Mouse (Mus musculus) bone marrow macrophage, adult 2 months (primary cell): Measurements from ENCODE around the gene Lmtk3. TPM values are rescaled to one million over a fixed set of nuclear protein-coding genes. Genes with fewer than 3 reads are reported as not detected.

ENCODE experiments used
- H3K27ac ChIP-seq: 2 replicates; pipeline ENCODE4 v1.5.1; 2012; ENCODE audit warnings: low read depth, low read length; ENCODE audit not compliant: insufficient read depth
- H3K4me1 ChIP-seq: 2 replicates; pipeline ENCODE4 v1.6.1; 2012; ENCODE audit warnings: low read length; ENCODE audit not compliant: control insufficient read depth, insufficient read depth
- H3K4me3 ChIP-seq: 2 replicates; pipeline ENCODE4 v1.5.1; 2012; ENCODE audit warnings: mild to moderate bottlenecking, low read length, moderate library complexity; ENCODE audit not compliant: insufficient read depth
- CTCF ChIP-seq: IDR thresholded peaks from 2 replicates; pipeline ENCODE4 v1.5.1; 2012; ENCODE audit warnings: low read depth, mild to moderate bottlenecking, low read length, moderate library complexity
- POLR2A ChIP-seq: IDR thresholded peaks from 2 replicates; pipeline ENCODE4 v1.6.1; 2012; ENCODE audit warnings: mild to moderate bottlenecking, low read depth, low read length, borderline replicate concordance
- polyA plus RNA-seq: library from polyadenylated mRNA; stranded (reverse); fragments of >200 nt; gene quantifications from 2 replicates; pipeline ENCODE4 v1.2.4, GENCODE M21; 2012; ENCODE audit not compliant: missing spikeins, insufficient read depth, insufficient read length

Lmtk3 gene
- polyA plus RNA-seq, 1 experiment = not detected

DNA sequence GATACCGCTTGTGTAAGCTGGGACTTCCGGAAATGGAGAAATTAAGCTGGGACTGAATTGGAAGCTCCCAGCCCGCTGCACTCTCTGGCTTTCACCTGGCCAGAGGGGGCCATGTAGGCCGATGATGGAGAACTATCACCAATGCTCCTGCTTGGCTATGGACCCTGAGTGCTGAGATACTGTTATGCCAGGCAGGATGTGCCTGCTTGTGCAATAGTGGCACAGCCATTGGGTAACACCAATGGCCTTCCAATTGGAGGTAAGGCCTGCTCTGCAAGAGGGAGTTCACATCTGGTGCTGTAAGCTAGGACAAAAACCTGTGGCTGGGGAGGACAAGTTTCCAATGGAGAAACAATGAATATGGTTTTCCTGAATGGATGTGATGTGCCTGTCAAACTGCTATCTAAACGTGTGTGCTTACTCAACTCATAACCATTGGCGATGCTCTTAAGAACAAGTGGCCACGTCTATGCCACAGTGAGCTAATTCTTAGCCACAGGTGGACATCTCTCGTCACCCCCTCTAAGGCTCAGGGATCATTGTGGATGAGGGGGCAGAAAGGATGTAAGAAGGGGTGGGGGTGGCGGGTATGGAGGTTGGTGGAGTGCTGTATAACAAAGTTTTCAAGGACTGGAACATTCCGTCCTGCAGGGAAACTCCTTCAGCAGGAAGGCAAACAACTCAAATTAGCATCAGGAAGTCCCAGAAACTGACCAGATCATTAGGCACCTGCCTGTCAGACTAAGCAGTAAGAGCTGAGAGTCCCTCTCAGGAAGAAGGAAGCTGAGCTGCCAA is 59.6 kb downstream of the Lmtk3 start:
- no peaks in the 10 kb centered on the region for H3K4me1 ChIP-seq
- no peak overlapping the region for H3K4me3 ChIP-seq
- TF ChIP-seq POLR2A = no peak
- no peak for TF ChIP-seq CTCF
- no peak overlapping the region for H3K27ac ChIP-seq

- Histone ChIP-seq H3K4me3 (no peak overlapping the region), H3K4me1 (no peaks in the 10 kb centered on the region), H3K27ac (no peak overlapping the region)
- TF ChIP-seq CTCF = no peak
- TF ChIP-seq POLR2A = no peak
These were observed 65.0 kb downstream of the Lmtk3 start for GRCm38 (mm10) chr7:45848447-45849027.

GRCm38 (mm10) chr7:45850661-45851060 is 67.1 kb downstream of the Lmtk3 start:
- H3K4me1 ChIP-seq = no peaks in the 10 kb centered on the region
- TF ChIP-seq POLR2A = no peak
- no peak for TF ChIP-seq CTCF

GRCm38 (mm10) chr7:45853089-45853488 is 69.6 kb downstream of the Lmtk3 start:
- TF ChIP-seq CTCF (no peak), POLR2A (no peak)
- Histone ChIP-seq H3K4me1 (no peaks in the 10 kb centered on the region), H3K27ac (no peak overlapping the region), H3K4me3 (no peak overlapping the region)

More at GRCm38 (mm10) chr7:45850661-45851060, 67.1 kb downstream of the Lmtk3 start:
- no peak overlapping the region for H3K27ac ChIP-seq
- no peak overlapping the region for H3K4me3 ChIP-seq

Other genes with a start within 250 kb of the Lmtk3 start
- gene Hsd17b14, start 228.8 kb upstream of the Lmtk3 start, polyA plus RNA-seq = 2.0 and 2.5 TPM in 2 replicates
- gene Bcat2, start 213.6 kb upstream of the Lmtk3 start, polyA plus RNA-seq = 87.0 and 93.0 TPM in 2 replicates
- not detected in 2 replicates for gene Fgf21, start 168.2 kb upstream of the Lmtk3 start, polyA plus RNA-seq
- gene Fut1, start 166.4 kb upstream of the Lmtk3 start, polyA plus RNA-seq = not detected in 2 replicates
- gene Izumo1, start 161.9 kb upstream of the Lmtk3 start, polyA plus RNA-seq = not detected in 2 replicates
- 0.40 TPM in 1 of 2 replicates, not detected in the other for gene Rasip1, start 156.2 kb upstream of the Lmtk3 start, polyA plus RNA-seq
- not detected in 2 replicates for gene Mamstr, start 143.8 kb upstream of the Lmtk3 start, polyA plus RNA-seq
- not detected in 2 replicates for gene Fut2, start 117.3 kb upstream of the Lmtk3 start, polyA plus RNA-seq
- gene Ntn5, start 99.7 kb upstream of the Lmtk3 start, polyA plus RNA-seq = not detected in 2 replicates
- gene Sec1, start 89.3 kb upstream of the Lmtk3 start, polyA plus RNA-seq = not detected in 2 replicates
- 1.3 and 1.9 TPM in 2 replicates for gene Car11, start 83.9 kb upstream of the Lmtk3 start, polyA plus RNA-seq
- gene Dbp, start 78.7 kb upstream of the Lmtk3 start, polyA plus RNA-seq = 85.2 and 85.6 TPM in 2 replicates
- gene Rpl18, start 68.3 kb upstream of the Lmtk3 start, polyA plus RNA-seq = 802 and 833 TPM in 2 replicates
- gene Sphk2, start 65.7 kb upstream of the Lmtk3 start, polyA plus RNA-seq = 51.2 and 56.1 TPM in 2 replicates
- gene Fam83e, start 62.5 kb upstream of the Lmtk3 start, polyA plus RNA-seq = not detected in 2 replicates
- gene Spaca4, start 57.9 kb upstream of the Lmtk3 start, polyA plus RNA-seq = not detected in 2 replicates
- 1.5 TPM in 1 of 2 replicates, not detected in the other for gene Sult2b1, start 931 bp downstream of the Lmtk3 start, polyA plus RNA-seq
- gene Cyth2, start 30.8 kb downstream of the Lmtk3 start, polyA plus RNA-seq = 63.7 and 68.8 TPM in 2 replicates
- gene Kcnj14, start 41.0 kb downstream of the Lmtk3 start, polyA plus RNA-seq = not detected in 2 replicates
- gene Grwd1, start 47.2 kb downstream of the Lmtk3 start, polyA plus RNA-seq = 4.4 and 4.9 TPM in 2 replicates
- gene Kdelr1, start 89.0 kb downstream of the Lmtk3 start, polyA plus RNA-seq = 169 and 174 TPM in 2 replicates
- gene Grin2d, start 94.6 kb downstream of the Lmtk3 start, polyA plus RNA-seq = 0.24 and 0.34 TPM in 2 replicates
- gene Syngr4, start 113.0 kb downstream of the Lmtk3 start, polyA plus RNA-seq = 1.1 TPM in 1 of 2 replicates, not detected in the other
- gene Tmem143, start 113.2 kb downstream of the Lmtk3 start, polyA plus RNA-seq = 15.1 and 18.9 TPM in 2 replicates
- gene Emp3, start 137.7 kb downstream of the Lmtk3 start, polyA plus RNA-seq = 635 and 697 TPM in 2 replicates
- gene Ccdc114, start 140.3 kb downstream of the Lmtk3 start, polyA plus RNA-seq = 3.2 and 3.9 TPM in 2 replicates
- not detected in 2 replicates for gene Abcc6, start 246.6 kb downstream of the Lmtk3 start, polyA plus RNA-seq
- 15.6 and 16.8 TPM in 2 replicates for gene Nomo1, start 250.0 kb downstream of the Lmtk3 start, polyA plus RNA-seq